Mouse (Mus musculus) intestine, embryonic 16.5 days (tissue): ENCODE data around the gene Ncapd2. TPM values are rescaled to one million over a fixed set of nuclear protein-coding genes. Genes with fewer than 3 reads are reported as not detected.
"Not testable (repeated sequence)": the region's sequence is repeated elsewhere in the genome, so short reads cannot be mapped to it uniquely, and the experiment has no call there.

ENCODE experiments used
- ATAC-seq: fragments of 200-750 bp; cut with Nextera tagmentation; 2 replicates; pipeline ENCODE4 v1.8.0; 2017; ENCODE audit warnings: moderate TSS enrichment, moderate library complexity
- H3K27ac ChIP-seq: fragments of 300-500 bp; sonication (generic); 2 replicates; pipeline ENCODE4 v1.5.1; 2014; ENCODE audit warnings: mild to moderate bottlenecking, low read length
- H3K27me3 ChIP-seq: fragments of 300-500 bp; sonication (generic); replicated peaks from 2 replicates; pipeline ENCODE4 v1.6.1; 2014; ENCODE audit warnings: low read length, control low read depth, mixed read lengths; ENCODE audit not compliant: control insufficient read depth, insufficient read depth
- H3K36me3 ChIP-seq: fragments of 300-500 bp; sonication (generic); 2 replicates; pipeline ENCODE4 v1.6.1; 2014; ENCODE audit warnings: low read length, control low read depth; ENCODE audit not compliant: control insufficient read depth, insufficient read depth
- H3K4me1 ChIP-seq: fragments of 300-500 bp; sonication (generic); 2 replicates; pipeline ENCODE4 v1.6.1; 2014; ENCODE audit warnings: low read length, control low read depth, mixed read lengths; ENCODE audit not compliant: control insufficient read depth, insufficient read depth
- H3K4me2 ChIP-seq: fragments of 300-500 bp; sonication (generic); 2 replicates; pipeline ENCODE4 v1.6.1; 2014; ENCODE audit warnings: low read depth, low read length, control low read depth
- H3K4me3 ChIP-seq: fragments of 300-500 bp; sonication (generic); 2 replicates; pipeline ENCODE4 v1.5.1; 2014; ENCODE audit warnings: mild to moderate bottlenecking, low read length
- H3K9ac ChIP-seq: fragments of 300-500 bp; sonication (generic); 2 replicates; pipeline ENCODE4 v1.6.1; 2014; ENCODE audit warnings: low read depth, low read length
- H3K9me3 ChIP-seq: fragments of 300-500 bp; sonication (generic); 2 replicates; pipeline ENCODE4 v1.6.1; 2016; ENCODE audit warnings: low read length, control low read depth; ENCODE audit not compliant: control insufficient read depth
- WGBS: fragments of 180-500 bp; shearing (Covaris S2); extraction: QIAGEN DNeasy Blood & Tissue Kit; methylation state at CpG from one replicate; pipeline ENCODE4 v1.1.7; 2014; 5-methylcytosine and 5-hydroxymethylcytosine counted together
- polyA plus RNA-seq: library from polyadenylated mRNA; unstranded; fragments of >200 nt; fragmentation: Nextera tagmentation; extraction: Ambion mirVana; gene quantifications from 2 replicates; pipeline ENCODE4 v1.2.1, GENCODE M21; 2015

Ncapd2 gene
- polyA plus RNA-seq, 1 experiment from 2014 or later, result 78.0 TPM

- H3K9me3 ChIP-seq, result no peaks in the 10 kb centered on the region
- H3K4me3 ChIP-seq, result peak overlapping the region; percentile 91
- H3K36me3 ChIP-seq, result peaks cover under 1% of the 10 kb centered on the region
- peaks cover 38% of the 10 kb centered on the region for H3K4me1 ChIP-seq
- no peaks in the 10 kb centered on the region for H3K27me3 ChIP-seq
- peak overlapping the region; percentile 94 for H3K27ac ChIP-seq
- H3K9ac ChIP-seq, result peak overlapping the region; percentile 98
- ATAC-seq, result no peak
- peak overlapping the region; percentile 83 for H3K4me2 ChIP-seq
- 3% methylated on average over 20 of the region's 20 CpGs for WGBS
Measured at GRCm38 (mm10) chr6:125163801-125164657, 27.5 kb downstream of the Ncapd2 start.

DNA sequence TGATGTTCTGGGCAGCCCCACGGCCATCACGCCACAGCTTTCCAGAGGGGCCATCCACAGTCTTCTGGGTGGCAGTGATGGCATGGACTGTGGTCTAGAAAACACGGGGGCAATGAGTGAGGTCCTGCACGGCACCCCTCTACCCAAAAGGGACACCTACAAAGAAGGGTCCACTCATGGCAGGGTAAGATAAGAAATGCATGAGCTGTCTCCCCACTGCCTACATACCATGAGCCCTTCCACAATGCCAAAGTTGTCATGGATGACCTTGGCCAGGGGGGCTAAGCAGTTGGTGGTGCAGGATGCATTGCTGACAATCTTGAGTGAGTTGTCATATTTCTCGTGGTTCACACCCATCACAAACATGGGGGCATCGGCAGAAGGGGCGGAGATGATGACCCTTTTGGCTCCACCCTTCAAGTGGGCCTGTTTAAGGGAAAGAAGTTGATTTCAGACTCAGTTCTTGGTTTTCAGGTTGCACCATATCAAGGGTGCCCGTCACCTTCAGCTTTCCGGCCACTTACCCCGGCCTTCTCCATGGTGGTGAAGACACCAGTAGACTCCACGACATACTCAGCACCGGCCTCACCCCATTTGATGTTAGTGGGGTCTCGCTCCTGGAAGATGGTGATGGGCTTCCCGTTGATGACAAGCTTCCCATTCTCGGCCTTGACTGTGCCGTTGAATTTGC, 28.7 kb downstream of the Ncapd2 start:
- H3K4me3 ChIP-seq, result peak overlapping the region; percentile 18; the same call in 1 of the 2 replicates
- H3K36me3 ChIP-seq, result not testable (repeated sequence)

GRCm38 (mm10) chr6:125161971-125162370, 29.5 kb downstream of the Ncapd2 start:
- not testable (repeated sequence) for H3K27me3 ChIP-seq, H3K9ac ChIP-seq, H3K4me3 ChIP-seq, H3K9me3 ChIP-seq, ATAC-seq, H3K4me2 ChIP-seq, H3K36me3 ChIP-seq, H3K27ac ChIP-seq
- peaks cover 28% of the 10 kb centered on the region for H3K4me1 ChIP-seq
- 8% methylated on average over 3 of the region's 5 CpGs for WGBS

More for the DNA sequence above, 28.7 kb downstream of the Ncapd2 start:
- WGBS, result 65% methylated on average over 9 of the region's 16 CpGs
- H3K27ac ChIP-seq, H3K27me3 ChIP-seq, ATAC-seq, H3K9ac ChIP-seq, H3K9me3 ChIP-seq: not testable (repeated sequence)
- Histone ChIP-seq H3K4me2 (peak overlapping the region; percentile 83), H3K4me1 (peaks cover 36% of the 10 kb centered on the region)

DNA sequence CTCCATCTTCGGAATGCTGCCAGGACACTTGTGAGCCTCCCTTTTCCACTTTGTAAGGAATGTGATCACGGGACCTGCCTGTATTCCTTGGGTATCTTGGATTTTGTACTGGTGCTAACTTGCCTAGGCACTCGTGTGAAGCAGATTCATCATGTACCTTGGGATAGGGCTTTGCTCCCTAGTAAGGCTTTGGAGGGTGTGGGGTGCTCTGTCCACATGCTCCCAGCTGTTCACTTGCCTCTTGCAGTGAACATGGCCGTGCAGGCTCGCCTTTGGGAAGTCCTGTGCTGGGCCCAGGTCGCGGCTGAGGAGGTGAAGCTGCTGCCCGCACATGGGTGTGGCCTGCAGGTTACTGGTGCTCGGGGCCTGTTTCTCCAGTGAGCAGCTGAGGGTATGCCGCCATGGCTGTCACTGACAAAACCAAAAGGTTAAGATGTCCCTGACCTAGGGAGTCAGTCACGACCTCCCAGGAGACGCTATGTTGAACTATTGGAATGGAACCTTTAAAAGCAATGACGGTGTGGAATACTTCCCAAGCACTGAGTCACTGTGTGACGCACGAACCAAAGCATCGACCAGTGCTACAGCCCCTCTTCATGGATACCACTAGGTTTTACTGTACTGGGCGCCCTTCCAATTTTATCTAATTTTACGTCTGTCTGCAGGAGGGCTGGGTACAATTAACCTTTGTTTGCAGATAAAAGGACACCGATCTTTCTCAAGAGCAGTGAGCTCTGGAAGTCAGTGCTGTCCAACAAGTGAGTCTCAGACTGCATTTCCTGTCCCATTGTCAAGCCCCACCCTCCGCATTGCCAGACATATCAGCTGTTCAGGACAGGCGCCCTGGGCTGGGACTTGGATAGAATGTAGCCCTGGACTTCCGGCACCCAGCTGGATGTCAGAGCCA, 30.4 kb downstream of the Ncapd2 start:
- no peaks in the 10 kb centered on the region for H3K27me3 ChIP-seq
- 17% methylated on average over 22 of the region's 22 CpGs for WGBS
- H3K36me3 ChIP-seq, result peaks cover 7% of the 10 kb centered on the region
- no peaks in the 10 kb centered on the region for H3K9me3 ChIP-seq
- ATAC-seq, result peak; percentile 29
- no peak overlapping the region for H3K9ac ChIP-seq
- H3K4me1 ChIP-seq, result peaks cover 23% of the 10 kb centered on the region
- no peak overlapping the region for H3K4me3 ChIP-seq
- H3K4me2 ChIP-seq, result 0 out of 2 replicates have a peak overlapping the region, but pooled peaks have one; percentile 12
- H3K27ac ChIP-seq, result peak overlapping the region; percentile 71

DNA sequence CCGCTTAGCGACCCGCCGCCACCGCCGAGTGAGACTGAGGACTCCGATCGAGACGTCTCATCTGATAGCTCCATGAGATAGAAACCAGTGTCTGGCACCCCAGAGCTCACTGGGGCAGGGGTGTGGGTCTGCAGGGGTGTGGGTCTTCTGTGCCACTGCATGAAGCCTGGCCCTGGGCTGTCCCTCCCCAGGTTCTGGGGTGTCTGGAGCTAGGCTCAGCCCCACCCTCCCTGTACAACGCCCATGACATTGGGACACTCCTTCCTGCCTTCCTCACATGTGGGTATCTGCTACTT, 31.0 kb downstream of the Ncapd2 start:
- Histone ChIP-seq H3K4me3 (no peak overlapping the region), H3K27me3 (no peaks in the 10 kb centered on the region), H3K27ac (peak overlapping the region; percentile 39; the same call in 1 of the 2 replicates), H3K4me2 (no peak overlapping the region), H3K4me1 (peaks cover 23% of the 10 kb centered on the region), H3K36me3 (peaks cover 7% of the 10 kb centered on the region), H3K9me3 (no peaks in the 10 kb centered on the region), H3K9ac (no peak overlapping the region)
- 43% methylated on average over 10 of the region's 10 CpGs for WGBS
- ATAC-seq, result no peak

DNA sequence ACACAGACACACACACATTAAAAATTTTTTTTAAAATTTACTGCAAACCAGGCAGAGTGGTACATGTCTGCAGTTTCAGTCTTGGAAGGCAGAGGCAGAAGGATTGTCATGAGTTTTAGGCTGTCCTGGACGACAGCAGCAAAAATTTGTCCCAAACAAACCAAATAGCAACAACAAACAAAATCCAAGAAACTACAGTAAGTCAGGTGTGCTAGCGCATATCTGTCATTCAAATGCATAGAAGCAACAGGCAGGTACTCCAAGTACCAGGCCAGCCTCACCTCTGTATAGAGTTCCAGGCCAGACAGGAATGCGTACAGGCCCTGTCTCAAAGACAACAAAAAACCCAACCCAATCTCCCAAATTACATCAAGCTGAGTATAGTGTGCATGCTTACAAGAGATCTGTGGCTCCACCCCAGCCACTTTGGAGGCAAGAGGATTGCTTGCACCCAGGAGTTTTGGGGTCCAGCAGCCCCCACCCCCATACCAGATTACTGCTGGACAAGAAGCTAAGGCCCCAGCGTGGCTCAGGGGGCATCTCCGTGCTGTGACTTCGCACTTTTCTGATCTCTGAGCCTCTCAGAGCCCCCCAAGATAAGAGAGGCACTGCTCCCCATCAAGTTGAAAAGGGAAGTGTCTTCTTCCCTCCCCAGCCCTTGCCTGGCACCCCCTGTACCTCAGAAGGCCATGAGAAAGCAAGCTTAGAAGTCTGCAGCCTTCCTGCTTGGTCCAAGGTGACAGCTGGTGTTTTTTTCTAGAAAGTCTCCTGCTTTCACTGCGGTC, 31.5 kb downstream of the Ncapd2 start:
- Histone ChIP-seq H3K9me3 (no peaks in the 10 kb centered on the region), H3K4me1 (peaks cover 23% of the 10 kb centered on the region), H3K4me3 (no peak overlapping the region), H3K36me3 (peaks cover 7% of the 10 kb centered on the region), H3K9ac (no peak overlapping the region), H3K27ac (peak overlapping the region; percentile 39; the same call in 1 of the 2 replicates), H3K27me3 (no peaks in the 10 kb centered on the region), H3K4me2 (no peak overlapping the region)
- WGBS, result 75% methylated on average over 7 of the region's 7 CpGs
- ATAC-seq, result no peak

- Histone ChIP-seq H3K36me3 (peaks cover 7% of the 10 kb centered on the region), H3K4me3 (no peak overlapping the region), H3K4me1 (peaks cover 21% of the 10 kb centered on the region), H3K9ac (no peak overlapping the region), H3K9me3 (no peaks in the 10 kb centered on the region), H3K27me3 (no peaks in the 10 kb centered on the region), H3K27ac (no peak overlapping the region), H3K4me2 (no peak overlapping the region)
- no peak for ATAC-seq
- 81% methylated on average over 15 of the region's 15 CpGs for WGBS
Measured at GRCm38 (mm10) chr6:125158944-125159492, 32.5 kb downstream of the Ncapd2 start.

DNA sequence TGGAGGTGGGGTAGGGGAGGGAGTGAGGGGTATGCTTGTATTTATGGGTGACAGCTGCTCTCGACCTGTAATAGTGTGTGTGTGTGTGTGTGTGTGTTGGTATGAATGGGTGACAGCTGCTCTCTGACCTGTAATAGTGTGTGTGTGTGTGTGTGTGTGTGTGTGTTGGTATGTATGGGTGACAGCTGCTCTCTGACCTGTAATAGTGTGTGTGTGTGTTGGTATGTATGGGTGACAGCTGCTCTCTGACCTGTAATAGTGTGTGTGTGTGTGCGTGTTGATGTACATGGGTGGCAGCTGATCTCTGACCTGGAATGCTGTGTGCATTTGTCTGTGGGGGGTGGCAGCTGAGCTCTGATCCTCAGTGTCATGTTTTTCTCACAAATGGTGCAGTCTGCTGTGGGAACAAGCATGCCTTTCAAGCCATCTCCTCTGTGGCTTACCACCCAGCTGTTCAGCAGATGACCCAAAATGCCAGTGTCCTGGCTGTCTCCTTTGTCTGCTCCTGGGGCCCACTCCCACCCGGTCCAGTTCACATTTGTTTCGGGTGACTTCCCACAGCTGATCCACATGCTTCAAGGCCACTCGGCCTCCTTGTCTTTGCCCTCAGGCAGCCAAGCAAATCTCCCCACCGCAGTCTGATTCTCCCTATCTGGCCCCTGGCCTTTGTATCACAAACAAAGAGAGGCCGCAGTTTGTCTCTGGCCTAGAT, 34.4 kb downstream of the Ncapd2 start:
- WGBS, result 61% methylated on average over 7 of the region's 7 CpGs
- H3K27ac ChIP-seq, result no peak overlapping the region
- ATAC-seq, result no peak

More for the DNA sequence above, 34.4 kb downstream of the Ncapd2 start:
- no peaks in the 10 kb centered on the region for H3K9me3 ChIP-seq
- no peak overlapping the region for H3K4me2 ChIP-seq
- no peaks in the 10 kb centered on the region for H3K27me3 ChIP-seq
- H3K4me1 ChIP-seq, result peaks cover 9% of the 10 kb centered on the region; the same call in 1 of the 2 replicates
- H3K36me3 ChIP-seq, result peaks cover 7% of the 10 kb centered on the region
- H3K4me3 ChIP-seq, result no peak overlapping the region
- no peak overlapping the region for H3K9ac ChIP-seq
